Mouse (Mus musculus) embryonic facial prominence, embryonic 12.5 days (tissue): ENCODE results near the gene Ank. TPM values are rescaled to one million over a fixed set of nuclear protein-coding genes. Genes with fewer than 3 reads are reported as not detected.
"Not testable (repeated sequence)": the region's sequence is repeated elsewhere in the genome, so short reads cannot be mapped to it uniquely, and the experiment has no call there.

Experiments used
- ATAC-seq: fragments of 200-750 bp; cut with Nextera tagmentation; 2 replicates; pipeline ENCODE4 v1.8.0; 2017; ENCODE audit not compliant: insufficient number of reproducible peaks, insufficient read depth, low FRiP score, low TSS enrichment
- H3K27ac ChIP-seq: fragments of 300-500 bp; sonication (generic); 2 replicates; pipeline ENCODE4 v1.5.1; 2016; ENCODE audit warnings: mild to moderate bottlenecking
- H3K27me3 ChIP-seq: fragments of 300-500 bp; sonication (generic); 2 replicates; pipeline ENCODE4 v1.6.1; 2016; ENCODE audit warnings: mild to moderate bottlenecking, moderate library complexity
- H3K36me3 ChIP-seq: fragments of 300-500 bp; sonication (generic); 2 replicates; pipeline ENCODE4 v1.6.1; 2016; ENCODE audit warnings: mild to moderate bottlenecking
- H3K4me1 ChIP-seq: fragments of 300-500 bp; sonication (generic); 2 replicates; pipeline ENCODE4 v1.6.1; 2016
- H3K4me2 ChIP-seq: fragments of 300-500 bp; sonication (generic); replicated peaks from 2 replicates; pipeline ENCODE4 v1.6.1; 2016; ENCODE audit warnings: mild to moderate bottlenecking, moderate library complexity
- H3K4me3 ChIP-seq: fragments of 300-500 bp; sonication (generic); 2 replicates; pipeline ENCODE4 v1.5.1; 2016; ENCODE audit warnings: mild to moderate bottlenecking
- H3K9ac ChIP-seq: fragments of 300-500 bp; sonication (generic); 2 replicates; pipeline ENCODE4 v1.6.1; 2016; ENCODE audit warnings: mild to moderate bottlenecking, moderate library complexity
- H3K9me3 ChIP-seq: fragments of 300-500 bp; sonication (generic); 2 replicates; pipeline ENCODE4 v1.6.1; 2016; ENCODE audit warnings: mild to moderate bottlenecking, moderate library complexity
- WGBS: fragments of 180-500 bp; shearing (Covaris S2); methylation state at CpG from one replicate; pipeline ENCODE4 v1.1.7; 2016; 5-methylcytosine and 5-hydroxymethylcytosine counted together
- polyA plus RNA-seq: library from polyadenylated mRNA; unstranded; fragments of >200 nt; fragmentation: Nextera tagmentation; extraction: Ambion mirVana; gene quantifications from 2 replicates; pipeline ENCODE4 v1.2.1, GENCODE M21; 2016

Ank gene
- polyA plus RNA-seq, 1 experiment from 2014 or later: 9.7 TPM

DNA sequence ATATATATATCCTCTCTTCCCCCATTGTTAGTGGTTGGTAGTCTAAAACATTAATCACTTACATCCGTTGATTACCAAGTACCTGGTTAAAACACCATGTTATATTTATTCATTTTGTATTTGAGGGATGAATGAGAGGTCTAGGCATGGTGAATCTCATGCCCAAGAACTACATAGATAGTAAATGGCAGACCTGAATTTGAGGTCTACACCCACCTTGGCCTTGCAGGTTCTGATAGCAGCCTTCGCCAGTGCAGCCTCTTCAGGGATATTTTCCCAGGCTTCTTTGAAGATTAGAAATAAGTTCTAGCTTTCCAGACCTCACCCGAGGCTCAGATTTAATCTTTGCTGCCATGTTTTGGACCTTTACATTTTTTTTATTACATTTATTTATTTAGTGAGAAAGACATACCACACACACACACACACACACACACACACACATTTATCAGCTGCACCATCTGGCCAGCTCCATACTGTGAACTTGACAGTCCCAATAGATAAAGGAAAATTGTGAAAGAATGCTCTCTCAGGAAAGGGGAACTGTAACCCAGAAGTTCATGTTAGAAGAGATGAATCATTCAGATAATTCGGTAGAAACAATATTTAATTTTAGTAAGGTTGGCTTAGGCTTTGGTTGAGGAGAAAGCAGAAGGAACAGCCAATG, 2.5 kb downstream of the Ank start:
- Histone ChIP-seq H3K4me1 (0 out of 2 replicates have a peak, but pooled peaks cover 3% of the 10 kb centered on the region), H3K27me3 (no peaks in the 10 kb centered on the region), H3K9me3 (no peaks in the 10 kb centered on the region), H3K9ac (no peak overlapping the region), H3K4me2 (no peak overlapping the region), H3K4me3 (no peak overlapping the region), H3K36me3 (no peaks in the 10 kb centered on the region), H3K27ac (no peak overlapping the region)
- 82% methylated on average over 4 of the region's 4 CpGs for WGBS
- ATAC-seq: no peak

DNA sequence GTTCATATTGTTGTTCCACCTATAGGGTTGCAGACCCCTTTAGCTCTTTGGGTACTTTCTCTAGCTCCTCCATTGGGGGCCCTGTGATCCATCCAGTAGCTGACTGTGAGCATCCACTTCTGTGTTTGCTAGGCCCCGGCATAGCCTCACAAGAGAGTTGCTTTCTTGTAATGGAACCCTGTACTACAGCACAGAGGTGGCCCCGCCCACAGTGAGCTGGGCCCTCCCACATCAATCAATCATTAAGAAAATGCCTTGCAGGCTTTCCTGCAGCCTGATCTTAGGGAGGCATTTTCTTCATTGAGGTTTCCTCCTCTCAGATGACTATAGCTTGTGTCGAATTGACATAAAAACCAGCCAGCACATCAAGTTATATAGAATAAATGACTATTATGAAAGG, 3.9 kb downstream of the Ank start:
- 57% methylated on average over 3 of the region's 3 CpGs for WGBS
- H3K4me2 ChIP-seq, H3K9ac ChIP-seq, H3K4me3 ChIP-seq, H3K9me3 ChIP-seq, H3K27ac ChIP-seq, H3K36me3 ChIP-seq, ATAC-seq, H3K27me3 ChIP-seq, H3K4me1 ChIP-seq: not testable (repeated sequence)

DNA sequence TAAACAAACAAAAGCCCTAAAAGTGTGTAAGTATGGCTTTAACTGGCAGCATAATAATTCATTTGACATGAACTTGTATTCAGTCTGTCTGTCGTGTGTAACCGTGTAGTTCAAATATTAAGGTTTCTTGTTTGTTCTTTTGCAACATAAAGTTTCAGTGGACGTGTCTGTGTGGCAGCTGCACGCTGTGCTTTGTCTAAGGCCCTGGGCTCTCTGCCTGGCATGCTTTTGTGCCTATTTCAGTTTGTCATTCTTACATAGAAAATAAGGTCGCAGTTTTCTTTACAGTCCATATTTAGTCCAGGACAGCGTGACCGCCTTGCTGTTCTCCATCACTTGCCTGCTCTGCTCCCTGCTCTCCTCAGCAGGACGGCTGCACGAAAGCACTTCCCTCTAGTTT, 5.8 kb downstream of the Ank start:
- 82% methylated on average over 9 of the region's 9 CpGs for WGBS
- no peaks in the 10 kb centered on the region for H3K27me3 ChIP-seq
- no peaks in the 10 kb centered on the region for H3K36me3 ChIP-seq
- ATAC-seq: no peak
- no peak overlapping the region for H3K4me2 ChIP-seq
- H3K27ac ChIP-seq: no peak overlapping the region
- no peaks in the 10 kb centered on the region for H3K9me3 ChIP-seq
- 0 out of 2 replicates have a peak, but pooled peaks cover 3% of the 10 kb centered on the region for H3K4me1 ChIP-seq
- no peak overlapping the region for H3K9ac ChIP-seq
- H3K4me3 ChIP-seq: no peak overlapping the region

DNA sequence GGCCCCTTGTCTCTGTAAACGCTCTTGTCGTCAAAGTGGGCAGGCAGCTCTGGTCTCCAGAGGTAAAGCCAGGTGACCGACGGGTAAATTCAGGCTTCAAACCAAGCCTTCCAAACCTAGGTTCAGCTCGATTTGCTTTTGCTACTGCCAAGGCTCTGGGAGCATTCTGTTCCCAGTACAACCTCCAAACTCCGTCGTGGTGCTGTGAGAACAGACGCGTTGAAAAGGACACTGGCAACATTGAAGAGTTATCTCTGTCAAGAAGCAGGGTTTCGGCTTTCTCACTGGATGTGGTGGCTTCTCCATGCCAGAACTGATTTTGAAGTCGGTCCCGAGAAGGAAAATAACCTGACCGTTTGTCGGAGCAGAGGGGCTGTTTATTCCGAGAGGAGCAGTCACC, 9.5 kb downstream of the Ank start:
- Histone ChIP-seq H3K4me1 (no peaks in the 10 kb centered on the region), H3K27ac (no peak overlapping the region), H3K27me3 (no peaks in the 10 kb centered on the region), H3K9ac (no peak overlapping the region), H3K36me3 (no peaks in the 10 kb centered on the region), H3K9me3 (no peaks in the 10 kb centered on the region), H3K4me3 (no peak overlapping the region), H3K4me2 (no peak overlapping the region)
- no peak for ATAC-seq
- WGBS: 75% methylated on average over 15 of the region's 15 CpGs

DNA sequence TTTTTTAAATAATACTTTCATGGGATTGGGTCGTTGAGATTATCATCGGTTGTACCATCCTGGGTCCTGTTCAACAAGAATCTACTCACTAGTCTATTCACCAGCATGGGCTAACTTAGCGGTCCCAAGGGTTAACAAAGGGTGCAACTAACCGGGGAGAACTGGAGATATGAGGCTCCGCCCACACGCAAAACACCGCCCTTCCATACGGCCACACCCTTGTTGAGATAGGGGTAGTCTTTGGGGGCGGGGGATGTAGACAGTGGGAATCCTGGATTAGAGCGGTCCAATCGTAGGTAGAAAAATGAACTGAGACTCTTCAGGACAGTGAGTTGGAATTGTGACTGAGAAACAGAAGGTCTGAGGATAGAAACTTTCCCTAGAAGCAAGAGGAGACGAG, 10.2 kb downstream of the Ank start:
- Histone ChIP-seq H3K27me3 (no peaks in the 10 kb centered on the region), H3K36me3 (no peaks in the 10 kb centered on the region), H3K4me3 (no peak overlapping the region), H3K9me3 (no peaks in the 10 kb centered on the region), H3K27ac (no peak overlapping the region), H3K4me1 (no peaks in the 10 kb centered on the region), H3K4me2 (no peak overlapping the region), H3K9ac (no peak overlapping the region)
- WGBS: 84% methylated on average over 12 of the region's 12 CpGs
- no peak for ATAC-seq

DNA sequence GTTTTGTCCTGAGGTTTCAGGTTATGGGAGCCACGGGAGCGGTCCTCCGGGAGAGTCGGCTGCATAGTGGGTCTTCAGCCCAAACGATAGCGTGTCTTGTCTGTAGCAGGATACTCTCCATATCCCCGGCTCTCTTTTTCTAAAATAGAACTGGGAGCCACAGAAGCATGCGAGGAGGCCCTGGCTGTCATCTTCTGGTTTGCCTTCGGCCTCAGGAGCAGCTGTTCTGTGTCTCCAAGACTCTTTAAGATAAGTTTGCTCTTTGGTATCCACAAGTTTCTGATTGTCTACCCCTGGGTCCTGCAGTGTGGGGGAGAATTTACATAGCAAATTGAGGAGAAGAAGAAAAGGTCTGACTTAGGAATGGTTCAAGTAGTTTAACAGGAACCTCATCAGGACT, 10.7 kb downstream of the Ank start:
- Histone ChIP-seq H3K4me2 (no peak overlapping the region), H3K4me1 (no peaks in the 10 kb centered on the region), H3K36me3 (no peaks in the 10 kb centered on the region), H3K27me3 (no peaks in the 10 kb centered on the region), H3K4me3 (no peak overlapping the region), H3K9ac (no peak overlapping the region), H3K9me3 (no peaks in the 10 kb centered on the region), H3K27ac (no peak overlapping the region)
- WGBS: 93% methylated on average over 9 of the region's 9 CpGs
- ATAC-seq: no peak

DNA sequence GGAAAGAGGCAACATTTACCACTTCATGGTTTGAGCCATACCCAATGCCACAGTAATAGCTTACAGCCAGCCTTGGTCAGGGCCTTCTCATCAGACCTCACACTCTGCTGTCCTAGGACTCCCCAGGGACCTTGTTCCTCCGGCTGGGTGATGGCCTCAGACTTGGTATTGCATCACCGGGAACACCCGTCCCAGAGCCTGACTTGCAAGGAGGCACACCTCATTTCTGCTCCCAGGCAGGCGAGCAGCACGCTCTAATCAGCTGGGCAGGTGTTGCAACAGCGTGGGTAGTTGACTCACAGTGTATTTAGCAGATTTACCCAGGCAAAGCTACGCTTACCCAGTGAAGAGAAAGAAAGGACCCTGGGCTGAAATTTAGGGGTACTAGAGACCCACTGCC, 11.2 kb downstream of the Ank start:
- Histone ChIP-seq H3K4me2 (no peak overlapping the region), H3K36me3 (no peaks in the 10 kb centered on the region), H3K9ac (no peak overlapping the region), H3K4me3 (no peak overlapping the region), H3K27ac (no peak overlapping the region), H3K9me3 (no peaks in the 10 kb centered on the region), H3K27me3 (no peaks in the 10 kb centered on the region), H3K4me1 (no peaks in the 10 kb centered on the region)
- ATAC-seq: no peak
- WGBS: 90% methylated on average over 7 of the region's 7 CpGs

DNA sequence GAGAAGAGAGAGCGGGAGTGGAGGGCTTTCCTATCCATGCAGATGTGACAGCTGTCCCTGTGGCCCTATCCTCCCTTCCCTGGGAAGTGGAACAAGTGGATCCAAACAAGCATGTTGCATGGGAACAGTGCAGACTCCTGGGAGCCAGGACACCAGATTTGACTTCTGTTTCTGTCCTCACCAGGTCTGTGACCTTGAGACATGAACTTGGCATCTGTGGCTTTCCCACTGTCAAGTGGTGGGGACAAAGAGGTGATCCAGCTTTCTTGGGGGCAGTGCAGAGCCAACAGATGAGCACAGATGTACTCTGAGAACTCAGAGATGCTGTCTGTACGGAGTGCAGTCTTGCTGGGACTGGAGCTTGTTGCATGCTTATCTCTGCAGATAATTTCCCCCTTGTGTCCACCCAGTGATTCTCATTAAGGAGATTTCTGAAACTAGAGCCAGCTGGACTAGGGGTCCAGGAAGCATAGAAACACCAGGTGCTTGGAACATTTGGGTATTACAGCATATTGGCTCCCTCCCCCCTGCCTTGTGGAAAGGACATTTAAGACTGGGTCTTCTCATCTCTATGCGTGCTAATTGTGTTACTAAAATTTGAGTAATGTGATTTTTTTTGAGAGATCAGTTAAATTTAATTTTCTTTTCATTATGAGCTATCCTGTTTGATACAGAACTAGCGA, 14.0 kb downstream of the Ank start:
- no peak for ATAC-seq
- WGBS: 79% methylated on average over 4 of the region's 4 CpGs
- H3K9ac ChIP-seq: no peak overlapping the region
- H3K27me3 ChIP-seq: no peaks in the 10 kb centered on the region
- H3K4me1 ChIP-seq: peaks cover 4% of the 10 kb centered on the region
- no peak overlapping the region for H3K4me3 ChIP-seq
- no peak overlapping the region for H3K27ac ChIP-seq
- H3K36me3 ChIP-seq: no peaks in the 10 kb centered on the region
- no peak overlapping the region for H3K4me2 ChIP-seq
- H3K9me3 ChIP-seq: no peaks in the 10 kb centered on the region

DNA sequence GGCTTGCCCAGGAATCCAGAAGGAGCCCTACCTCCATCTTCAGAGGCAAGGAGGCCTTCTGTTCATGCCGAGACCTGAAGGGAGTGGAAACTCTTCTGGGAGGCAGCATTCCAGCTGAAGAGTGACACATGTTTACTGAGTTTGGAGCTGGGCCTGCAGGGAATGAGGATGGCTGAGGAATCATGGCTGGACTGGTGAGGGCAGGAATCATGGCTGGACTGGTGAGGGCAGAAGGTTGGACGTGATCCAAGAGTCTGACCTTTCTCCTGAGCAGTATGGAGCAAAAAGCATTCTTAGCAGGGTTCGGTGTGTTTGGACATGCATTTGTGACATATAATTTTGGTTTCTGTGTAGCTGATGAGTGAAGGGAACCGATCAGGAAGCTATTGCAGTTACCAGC, 15.5 kb downstream of the Ank start:
- H3K4me3 ChIP-seq: no peak overlapping the region
- no peak overlapping the region for H3K4me2 ChIP-seq
- ATAC-seq: no peak
- H3K9ac ChIP-seq: no peak overlapping the region
- no peaks in the 10 kb centered on the region for H3K36me3 ChIP-seq
- peaks cover 19% of the 10 kb centered on the region for H3K4me1 ChIP-seq
- H3K27me3 ChIP-seq: no peaks in the 10 kb centered on the region
- H3K27ac ChIP-seq: no peak overlapping the region
- 86% methylated on average over 4 of the region's 4 CpGs for WGBS
- H3K9me3 ChIP-seq: no peaks in the 10 kb centered on the region

DNA sequence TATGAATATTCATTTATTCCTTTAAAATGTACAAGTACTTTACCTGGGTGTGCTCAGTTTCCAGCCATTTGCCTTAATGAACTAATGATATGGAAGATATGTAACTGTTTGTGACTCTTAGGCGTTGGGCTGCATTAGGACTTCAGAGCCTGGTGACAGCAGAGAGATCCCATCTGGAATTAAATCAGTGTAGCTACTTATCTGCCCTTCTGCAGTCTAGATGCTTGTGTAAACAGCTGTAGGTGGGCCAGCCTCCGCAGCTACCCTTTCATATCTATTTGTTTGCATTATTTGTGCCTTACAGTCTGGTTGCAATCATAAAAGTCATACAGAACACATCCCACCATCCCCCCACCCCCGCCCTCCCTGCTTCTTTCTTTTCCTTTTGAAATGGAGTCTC, 16.7 kb downstream of the Ank start:
- ATAC-seq: no peak
- Histone ChIP-seq H3K36me3 (no peaks in the 10 kb centered on the region), H3K9ac (no peak overlapping the region), H3K4me1 (peaks cover 30% of the 10 kb centered on the region), H3K4me3 (no peak overlapping the region), H3K9me3 (no peaks in the 10 kb centered on the region), H3K27me3 (no peaks in the 10 kb centered on the region), H3K27ac (no peak overlapping the region), H3K4me2 (no peak overlapping the region)
- 73% methylated on average over 3 of the region's 3 CpGs for WGBS

DNA sequence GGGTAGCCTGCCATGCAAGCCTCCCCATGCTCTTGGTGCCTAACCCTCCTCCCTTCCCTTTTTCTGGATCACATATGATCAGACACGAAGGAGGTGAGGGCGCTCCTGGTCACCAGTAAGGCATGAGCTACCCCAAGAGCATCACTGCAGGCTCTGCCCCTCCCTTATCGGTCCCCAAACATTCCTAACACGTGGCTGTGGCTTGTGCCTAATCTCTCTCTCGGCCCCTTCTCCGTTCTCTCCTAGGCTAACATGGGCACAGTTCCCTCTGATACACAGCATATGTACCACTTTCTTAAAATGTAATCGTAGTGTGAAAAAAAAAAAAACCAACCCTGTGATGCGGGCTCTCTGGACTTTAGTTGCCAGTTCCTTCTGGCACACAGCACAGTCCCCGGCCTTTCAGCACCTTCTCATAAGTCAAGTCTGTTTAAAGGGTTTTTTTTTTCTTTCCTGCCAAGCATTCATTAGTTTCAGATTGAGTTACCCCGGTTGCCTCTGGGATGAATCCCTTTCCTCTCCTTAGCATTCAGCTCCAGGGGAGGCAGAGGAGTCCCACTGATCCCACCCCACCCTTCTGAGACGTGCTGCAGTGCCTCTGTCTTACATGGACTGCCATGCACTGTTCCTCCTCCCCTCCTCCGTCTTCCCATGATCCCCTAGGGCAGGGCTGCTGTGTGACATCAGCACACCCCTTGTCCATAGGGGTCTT, 19.2 kb downstream of the Ank start:
- peak overlapping the region; percentile 36 for H3K4me2 ChIP-seq
- H3K9me3 ChIP-seq: no peaks in the 10 kb centered on the region
- no peaks in the 10 kb centered on the region for H3K27me3 ChIP-seq
- peak overlapping the region; percentile 24; the same call in 1 of the 2 replicates for H3K9ac ChIP-seq
- 0 out of 2 replicates have a peak, but pooled peaks have one; percentile 53 for ATAC-seq
- no peaks in the 10 kb centered on the region for H3K36me3 ChIP-seq
- peaks cover 38% of the 10 kb centered on the region for H3K4me1 ChIP-seq
- peak overlapping the region; percentile 61; the same call in 1 of the 2 replicates for H3K27ac ChIP-seq
- 21% methylated on average over 12 of the region's 12 CpGs for WGBS
- H3K4me3 ChIP-seq: no peak overlapping the region

DNA sequence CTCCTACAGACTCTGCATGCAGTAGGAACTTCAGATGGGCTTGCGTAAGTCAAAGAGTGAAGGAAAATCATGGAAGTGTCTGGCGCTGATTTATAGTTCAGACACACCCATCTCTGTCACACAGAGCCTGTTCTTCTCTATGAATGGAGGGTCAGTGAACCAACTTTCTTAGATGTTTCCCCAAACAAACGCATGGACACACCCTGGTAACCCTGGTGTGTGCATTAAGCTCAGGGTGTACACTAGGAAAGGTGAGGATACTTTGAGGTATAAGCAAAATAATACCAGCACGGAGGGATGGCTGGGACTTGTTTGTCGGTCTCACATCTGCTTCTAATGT, 19.8 kb downstream of the Ank start:
- H3K4me1 ChIP-seq: peaks cover 38% of the 10 kb centered on the region
- H3K36me3 ChIP-seq: no peaks in the 10 kb centered on the region
- H3K4me3 ChIP-seq: no peak overlapping the region
- 44% methylated on average over 5 of the region's 5 CpGs for WGBS
- H3K27ac ChIP-seq: peak overlapping the region; percentile 61; the same call in 1 of the 2 replicates
- no peaks in the 10 kb centered on the region for H3K27me3 ChIP-seq
- no peaks in the 10 kb centered on the region for H3K9me3 ChIP-seq
- ATAC-seq: no peak
- peak overlapping the region; percentile 24; the same call in 1 of the 2 replicates for H3K9ac ChIP-seq
- peak overlapping the region; percentile 36 for H3K4me2 ChIP-seq
